Mouse (Mus musculus) embryonic fibroblast, embryonic 13.5 days (primary cell): ENCODE measurements around the gene Zfand5.

Experiments used
- CTCF ChIP-seq: IDR thresholded peaks from 2 replicates; pipeline ENCODE4 v1.5.1; 2011; ENCODE audit warnings: mild to moderate bottlenecking, control low read depth, low read length, moderate library complexity, borderline replicate concordance; ENCODE audit not compliant: insufficient read depth
- POLR2A ChIP-seq: IDR thresholded peaks from 2 replicates; pipeline ENCODE4 v1.6.1; 2011; ENCODE audit warnings: low read depth, mild to moderate bottlenecking, control low read depth, low read length, moderate library complexity

GRCm38 (mm10) chr19:21255920-21256319, 16.2 kb upstream of the Zfand5 start:
- TF ChIP-seq CTCF (no peak), POLR2A (no peak)
